Mouse (Mus musculus) liver, embryonic 14.5 days (tissue): ENCODE measurements at regions not wholly inside any gene's neighbourhood (a gene's known extent, or its start where the extent isn't known, plus 50 kb on each side); places are given as distances from the start of the nearest gene placed in this dataset.

Experiments used
- ATAC-seq: fragments of 200-750 bp; cut with Nextera tagmentation; 2 replicates; pipeline ENCODE4 v1.8.0; 2017; ENCODE audit warnings: moderate number of reproducible peaks, mild to moderate bottlenecking, moderate library complexity; ENCODE audit not compliant: insufficient read depth
- DNase-seq, 3 experiments: peaks; one replicate each; pipeline ENCODE4 v3.0.0-alpha.2; 2012 to 2013; ENCODE audit warnings: low read depth in 3 of 3, low spot score in 3 of 3
- H3K27ac ChIP-seq: fragments of 300-500 bp; sonication (generic); 2 replicates; pipeline ENCODE4 v1.5.1; 2014; ENCODE audit warnings: moderate library complexity, mild to moderate bottlenecking, control low read depth, inconsistent platforms
- H3K27me3 ChIP-seq: fragments of 300-500 bp; sonication (generic); 2 replicates; pipeline ENCODE4 v1.6.1; 2014; ENCODE audit warnings: mild to moderate bottlenecking, low read length, moderate library complexity; ENCODE audit not compliant: control insufficient read depth, insufficient read depth
- H3K36me3 ChIP-seq: fragments of 300-500 bp; sonication (generic); replicated peaks from 2 replicates; pipeline ENCODE4 v1.6.1; 2014; ENCODE audit warnings: low read depth; ENCODE audit not compliant: control insufficient read depth, insufficient read depth
- H3K4me1 ChIP-seq, 2 experiments: fragments of 200-500 bp in 1 of 2; fragments of 300-500 bp in 1 of 2; sonication (generic) in 1 of 2; replicated peaks; 2 replicates each; pipeline ENCODE4 v1.6.1; 2012 to 2014; ENCODE audit warnings: antibody characterized with exemption in 1 of 2, inconsistent platforms in 1 of 2, low read length in 1 of 2; ENCODE audit not compliant: control insufficient read depth in 2 of 2, insufficient read depth in 2 of 2
- H3K4me2 ChIP-seq: fragments of 300-500 bp; sonication (generic); 2 replicates; pipeline ENCODE4 v1.6.1; 2014; ENCODE audit warnings: low read depth, mild to moderate bottlenecking, control low read depth, moderate library complexity
- H3K4me3 ChIP-seq, 2 experiments: fragments of 200-500 bp in 1 of 2; fragments of 300-500 bp in 1 of 2; sonication (generic) in 1 of 2; 2 replicates each; pipeline ENCODE4 v1.5.1; 2012 to 2014; ENCODE audit warnings: low read depth in 2 of 2, low read length in 2 of 2, mild to moderate bottlenecking in 2 of 2, control low read depth in 1 of 2, inconsistent platforms in 1 of 2, moderate library complexity in 1 of 2; ENCODE audit not compliant: insufficient read depth in 1 of 2
- H3K9ac ChIP-seq: fragments of 300-500 bp; sonication (generic); replicated peaks from 2 replicates; pipeline ENCODE4 v1.6.1; 2014; ENCODE audit warnings: mild to moderate bottlenecking, control low read depth, moderate library complexity
- H3K9me3 ChIP-seq: fragments of 300-500 bp; sonication (generic); 2 replicates; pipeline ENCODE4 v1.6.1; 2016; ENCODE audit warnings: low read length, mixed read lengths; ENCODE audit not compliant: control insufficient read depth
- CTCF ChIP-seq: IDR thresholded peaks from 2 replicates; pipeline ENCODE4 v1.5.1; 2016; ENCODE audit warnings: antibody characterized with exemption, low read depth, control low read depth
- EP300 ChIP-seq: IDR thresholded peaks from 2 replicates; pipeline ENCODE4 v1.6.1; 2016; ENCODE audit warnings: antibody characterized with exemption, low read depth
- WGBS: fragments of 180-500 bp; shearing (Covaris S2); extraction: QIAGEN DNeasy Blood & Tissue Kit; methylation state at CpG from one replicate; pipeline ENCODE4 v1.1.7; 2014; ENCODE audit not compliant: insufficient replicate concordance; 5-methylcytosine and 5-hydroxymethylcytosine counted together

- Histone ChIP-seq H3K36me3 (no peaks in the 10 kb centered on the region), H3K27me3 (no peaks in the 10 kb centered on the region), H3K4me3 (no peak overlapping the region), H3K9me3 (no peaks in the 10 kb centered on the region), H3K9ac (no peak overlapping the region), H3K4me1 (no peaks in the 10 kb centered on the region), H3K4me2 (no peak overlapping the region), H3K27ac (no peak overlapping the region)
- ATAC-seq (no peak), DNase-seq (peak; percentile 1 to 9 (median 3))
- 46% methylated on average over 4 of the region's 4 CpGs for WGBS
- TF ChIP-seq CTCF, result peak; percentile 52
- no peak for TF ChIP-seq EP300
These were observed 312.4 kb upstream of the Clint1 start for GRCm38 (mm10) chr11:45539459-45539858.

GRCm38 (mm10) chr11:45544531-45544930, 307.3 kb upstream of the Clint1 start:
- no peaks in the 10 kb centered on the region for H3K36me3 ChIP-seq
- no peaks in the 10 kb centered on the region for H3K9me3 ChIP-seq
- no peak for DNase-seq
- no peaks in the 10 kb centered on the region for H3K27me3 ChIP-seq
- H3K27ac ChIP-seq, result no peak overlapping the region
- TF ChIP-seq CTCF (no peak), EP300 (no peak)
- no peak overlapping the region for H3K4me2 ChIP-seq
- no peaks in the 10 kb centered on the region for H3K4me1 ChIP-seq
- 34% methylated on average over 3 of the region's 3 CpGs for WGBS
- H3K4me3 ChIP-seq, result no peak overlapping the region
- no peak overlapping the region for H3K9ac ChIP-seq
- ATAC-seq, result no peak

GRCm38 (mm10) chr11:45545896-45546626, 305.8 kb upstream of the Clint1 start:
- Histone ChIP-seq H3K4me2 (no peak overlapping the region), H3K9me3 (no peaks in the 10 kb centered on the region), H3K27me3 (no peaks in the 10 kb centered on the region), H3K4me3 (no peak overlapping the region), H3K4me1 (no peaks in the 10 kb centered on the region), H3K9ac (no peak overlapping the region), H3K27ac (no peak overlapping the region), H3K36me3 (no peaks in the 10 kb centered on the region)
- no peak for DNase-seq
- TF ChIP-seq EP300 (no peak), CTCF (no peak)
- no peak for ATAC-seq
- 42% methylated on average over 11 of the region's 11 CpGs for whole genome bisulfite sequencing

GRCm38 (mm10) chr11:45546861-45547260, 305.0 kb upstream of the Clint1 start:
- H3K9ac ChIP-seq, result no peak overlapping the region
- DNase-seq, result no peak
- no peaks in the 10 kb centered on the region for H3K36me3 ChIP-seq
- H3K4me1 ChIP-seq, result no peaks in the 10 kb centered on the region
- WGBS, result 50% methylated on average over 2 of the region's 2 CpGs
- no peak for ATAC-seq
- H3K9me3 ChIP-seq, result no peaks in the 10 kb centered on the region
- TF ChIP-seq CTCF (no peak), EP300 (no peak)
- no peak overlapping the region for H3K27ac ChIP-seq
- H3K4me2 ChIP-seq, result no peak overlapping the region
- no peak overlapping the region for H3K4me3 ChIP-seq
- no peaks in the 10 kb centered on the region for H3K27me3 ChIP-seq

GRCm38 (mm10) chr11:45550376-45550775, 301.5 kb upstream of the Clint1 start:
- Histone ChIP-seq H3K4me2 (no peak overlapping the region), H3K27me3 (no peaks in the 10 kb centered on the region), H3K27ac (no peak overlapping the region), H3K36me3 (no peaks in the 10 kb centered on the region), H3K9ac (no peak overlapping the region), H3K4me1 (no peaks in the 10 kb centered on the region), H3K4me3 (no peak overlapping the region), H3K9me3 (no peaks in the 10 kb centered on the region)
- WGBS, result 47% methylated on average over 7 of the region's 7 CpGs
- ATAC-seq, result no peak
- no peak for TF ChIP-seq EP300
- TF ChIP-seq CTCF, result no peak
- DNase-seq, result no peak
